Mouse (Mus musculus): ENCODE data around the gene Stk38. TPM values are rescaled to one million over a fixed set of nuclear protein-coding genes. Genes with fewer than 3 reads are reported as not detected.
A peak's percentile ranks its signal among the peaks of the same experiment; 100 is the strongest.

Gene Stk38
- polyA plus RNA-seq, 1 experiment from 2014 or later: 90.1 TPM

DNA sequence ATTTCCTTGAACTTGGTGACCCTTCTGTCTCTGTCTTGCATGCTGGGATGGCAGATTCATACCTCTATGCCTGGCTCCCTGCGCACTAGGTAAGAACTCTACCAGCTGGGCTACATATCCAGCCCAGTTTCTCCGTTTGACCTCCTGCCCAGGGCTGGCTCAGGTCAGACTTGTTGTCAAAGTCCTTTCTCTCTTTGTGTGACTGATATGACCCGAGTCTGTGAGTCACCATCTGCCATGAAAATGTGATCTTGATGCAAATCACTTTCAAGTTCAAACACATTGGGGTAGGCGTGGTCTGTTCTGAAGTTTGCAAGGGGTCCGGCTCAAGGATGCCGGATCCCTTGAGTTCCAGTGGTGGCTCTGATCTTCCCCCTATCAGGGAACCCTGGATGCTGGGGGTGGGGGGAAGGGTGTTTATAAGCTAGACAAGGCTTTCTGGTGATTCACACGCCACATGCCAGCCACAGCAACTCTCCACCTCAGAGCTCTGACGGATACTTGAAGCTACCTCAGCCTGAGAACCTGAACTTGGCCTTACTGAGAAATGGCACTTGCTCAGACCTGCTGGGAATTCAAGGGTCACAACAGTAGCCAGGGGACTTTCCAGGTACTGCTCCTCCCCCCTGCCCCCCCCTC, 82.7 kb downstream of the Stk38 start:
- peaks cover 9% of the 10 kb centered on the region; the same call in 1 of the 2 replicates for H3K4me1 ChIP-seq (replicated peaks; ENCODE audit: control insufficient read depth, insufficient read depth, low read length)
- DNase-seq (ENCODE audit: low spot score): no peak
- ATAC-seq (replicated peaks; ENCODE audit: low FRiP score): no peak

GRCm38 (mm10) chr17:28922096-28922495, 85.7 kb downstream of the Stk38 start:
- Histone ChIP-seq H3K27ac (ENCODE audit: low read depth, low read length) (no peak overlapping the region), H3K4me2 (no peak overlapping the region), H3K27me3 (replicated peaks; ENCODE audit: control insufficient read depth, insufficient read depth, low read length) (no peaks in the 10 kb centered on the region), H3K4me1 (replicated peaks; ENCODE audit: control insufficient read depth, insufficient read depth, low read length) (0 out of 2 replicates have a peak, but pooled peaks cover 4% of the 10 kb centered on the region), H3K4me3 (ENCODE audit: low read depth, low read length) (no peak overlapping the region), H3K9me3 (ENCODE audit: control insufficient read depth, low read length) (no peaks in the 10 kb centered on the region), H3K36me3 (ENCODE audit: control insufficient read depth, insufficient read depth, low read length) (no peaks in the 10 kb centered on the region), H3K9ac (ENCODE audit: low read depth, low read length) (no peak overlapping the region)
- ATAC-seq (replicated peaks; ENCODE audit: low FRiP score): no peak
- DNase-seq (ENCODE audit: low spot score): no peak
- 54% methylated on average over 6 of the region's 6 CpGs for WGBS

More for the DNA sequence above, 82.7 kb downstream of the Stk38 start:
- Histone ChIP-seq H3K9me3 (ENCODE audit: control insufficient read depth, low read length) (no peaks in the 10 kb centered on the region), H3K9ac (ENCODE audit: low read depth, low read length) (no peak overlapping the region), H3K27me3 (replicated peaks; ENCODE audit: control insufficient read depth, insufficient read depth, low read length) (no peaks in the 10 kb centered on the region), H3K27ac (ENCODE audit: low read depth, low read length) (no peak overlapping the region), H3K4me3 (ENCODE audit: low read depth, low read length) (no peak overlapping the region), H3K4me2 (no peak overlapping the region), H3K36me3 (ENCODE audit: control insufficient read depth, insufficient read depth, low read length) (no peaks in the 10 kb centered on the region)
- 82% methylated on average over 8 of the region's 8 CpGs for WGBS

DNA sequence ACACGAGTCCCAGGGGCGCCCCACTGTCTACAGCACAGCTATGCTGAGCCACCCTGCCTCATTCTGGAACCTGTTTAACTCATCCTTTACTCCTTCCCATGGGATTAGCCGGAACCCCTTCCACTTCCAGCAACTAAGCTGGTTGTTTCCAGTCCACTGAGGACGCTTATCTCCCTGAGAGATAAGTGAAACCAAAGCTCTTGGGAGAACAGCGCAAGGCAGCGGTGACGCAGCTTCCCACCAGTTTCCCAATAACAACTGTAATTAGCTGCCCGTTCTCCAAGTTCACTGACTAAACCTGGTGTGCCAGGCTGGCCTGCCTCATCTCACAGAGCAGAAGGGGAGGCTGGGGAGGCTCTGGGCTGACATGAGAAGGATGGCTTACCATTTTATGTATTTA, 86.7 kb downstream of the Stk38 start:
- H3K9me3 ChIP-seq (ENCODE audit: control insufficient read depth, low read length): no peaks in the 10 kb centered on the region
- no peak overlapping the region for H3K4me3 ChIP-seq (ENCODE audit: low read depth, low read length)
- WGBS: 44% methylated on average over 8 of the region's 8 CpGs
- no peaks in the 10 kb centered on the region for H3K27me3 ChIP-seq (replicated peaks; ENCODE audit: control insufficient read depth, insufficient read depth, low read length)
- DNase-seq (ENCODE audit: low spot score): no peak
- H3K27ac ChIP-seq (ENCODE audit: low read depth, low read length): no peak overlapping the region
- H3K4me1 ChIP-seq (replicated peaks; ENCODE audit: control insufficient read depth, insufficient read depth, low read length): 0 out of 2 replicates have a peak, but pooled peaks cover 2% of the 10 kb centered on the region
- no peaks in the 10 kb centered on the region for H3K36me3 ChIP-seq (ENCODE audit: control insufficient read depth, insufficient read depth, low read length)
- H3K4me2 ChIP-seq: peak overlapping the region; percentile 14
- ATAC-seq (replicated peaks; ENCODE audit: low FRiP score): no peak
- 0 out of 2 replicates have a peak overlapping the region, but pooled peaks have one; percentile 15 for H3K9ac ChIP-seq (ENCODE audit: low read depth, low read length)

Other genes with a start within 250 kb of the Stk38 start
- 5.0 and 5.5 TPM in 2 replicates for gene Mapk13, start 238.7 kb downstream of the Stk38 start, polyA plus RNA-seq (2014; fragmentation: Nextera tagmentation; extraction: Ambion mirVana)
- gene Brpf3, start 206.9 kb downstream of the Stk38 start, polyA plus RNA-seq (2014; fragmentation: Nextera tagmentation; extraction: Ambion mirVana): 29.3 and 34.8 TPM in 2 replicates
- gene Pnpla1, start 149.6 kb downstream of the Stk38 start, polyA plus RNA-seq (2014; fragmentation: Nextera tagmentation; extraction: Ambion mirVana): 0.05 TPM in 1 of 2 replicates, not detected in the other
- gene 4930539E08Rik, start 92.7 kb downstream of the Stk38 start, polyA plus RNA-seq (2014; fragmentation: Nextera tagmentation; extraction: Ambion mirVana): 0.08 and 0.48 TPM in 2 replicates
- 0.30 and 0.92 TPM in 2 replicates for gene Pxt1, start 64.2 kb downstream of the Stk38 start, polyA plus RNA-seq (2014; fragmentation: Nextera tagmentation; extraction: Ambion mirVana)
- 75.2 and 89.2 TPM in 2 replicates for gene Kctd20, start 56.0 kb downstream of the Stk38 start, polyA plus RNA-seq (2014; fragmentation: Nextera tagmentation; extraction: Ambion mirVana)
- 532 and 579 TPM in 2 replicates for gene Srsf3, start 24.6 kb upstream of the Stk38 start, polyA plus RNA-seq (2014; fragmentation: Nextera tagmentation; extraction: Ambion mirVana)
- 12.2 and 13.8 TPM in 2 replicates for gene Cdkn1a, start 83.0 kb upstream of the Stk38 start, polyA plus RNA-seq (2014; fragmentation: Nextera tagmentation; extraction: Ambion mirVana)
- 4.4 TPM in 2 replicates for gene Rab44, start 106.2 kb upstream of the Stk38 start, polyA plus RNA-seq (2014; fragmentation: Nextera tagmentation; extraction: Ambion mirVana)
- 0.93 and 1.1 TPM in 2 replicates for gene Cpne5, start 230.2 kb upstream of the Stk38 start, polyA plus RNA-seq (2014; fragmentation: Nextera tagmentation; extraction: Ambion mirVana)

Measured in liver, embryonic 11.5 days (tissue).